In the genomic region with DNA sequence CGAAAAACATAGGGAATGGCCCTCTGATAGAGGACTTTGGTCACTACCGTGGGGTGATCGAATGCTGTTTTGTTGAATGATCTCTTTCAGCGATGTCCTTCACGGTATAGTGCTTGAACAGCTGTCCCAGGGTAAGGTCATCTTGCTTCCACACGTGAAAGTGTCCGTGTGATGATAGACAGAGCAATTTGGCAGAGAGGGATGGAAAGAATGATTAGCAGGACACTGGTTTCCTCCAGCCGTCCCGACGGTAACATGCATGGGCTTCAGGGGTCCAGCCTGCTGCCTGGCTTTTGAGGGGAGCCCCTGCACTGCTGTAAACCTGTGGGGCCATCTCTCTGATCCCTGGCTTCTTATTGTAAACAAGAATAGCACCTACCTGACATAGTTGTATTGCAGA, we compare ENCODE assay signal across 18 mouse cellular contexts. TPM values are rescaled to one million over a fixed set of nuclear protein-coding genes. Genes with fewer than 3 reads are reported as not detected.
DNase-seq lines count a peak whose midpoint lies in the region; ATAC-seq and TF ChIP-seq lines count a peak whose summit lies in the region.
"Had no signal": no experiment of that assay in that cellular context is flagged by ENCODE, and none has a peak within 500 bp of the region (broad histone marks: within the 10 kb centered on the region; RNA-seq: fewer than 3 reads in every experiment).

No protein-coding gene starts in this region.

- H3K4me1 ChIP-seq in forebrain, postnatal 0 days (ENCODE audit: insufficient read depth): no peaks in the 10 kb centered on the region
- H3K4me1 ChIP-seq in forebrain, embryonic 11.5 days (replicated peaks; ENCODE audit: control insufficient read depth, insufficient read depth, low read length): peaks cover 4% of the 10 kb centered on the region; the same call in 1 of the 2 replicates
- peaks cover 17% of the 10 kb centered on the region for H3K4me1 ChIP-seq in hindbrain, embryonic 13.5 days (replicated peaks)
- peaks cover 8% of the 10 kb centered on the region for H3K4me1 ChIP-seq in hindbrain, embryonic 16.5 days (ENCODE audit: control insufficient read depth, insufficient read depth, low read depth, low read length)
- peaks cover 85% of the 10 kb centered on the region for H3K4me1 ChIP-seq in G1E (ENCODE audit: insufficient read depth, low read depth, low read length)
- peaks cover 22 to 31% of the 10 kb centered on the region in 2 experiments for H3K4me1 ChIP-seq in liver, embryonic 14.5 days (replicated peaks; ENCODE audit: control insufficient read depth in 2 of 2, insufficient read depth in 2 of 2, low read length in 1 of 2)

- no peak overlapping the region for H3K27ac ChIP-seq in forebrain, postnatal 0 days (ENCODE audit: low read depth, low read length)
- H3K27ac ChIP-seq in forebrain, embryonic 11.5 days (ENCODE audit: low read depth, low read length): no peak overlapping the region
- H3K27ac ChIP-seq in hindbrain, embryonic 13.5 days: no peak overlapping the region
- H3K27ac ChIP-seq in hindbrain, embryonic 16.5 days (ENCODE audit: low read depth, low read length): no peak overlapping the region
- no peak overlapping the region for H3K27ac ChIP-seq in liver, embryonic 14.5 days
- H3K27ac ChIP-seq: embryonic facial prominence, embryonic 15.5 days; forebrain, embryonic 13.5 days; hindbrain, embryonic 14.5 days; midbrain, embryonic 15.5 days had no signal

- no peak for TF ChIP-seq CTCF in forebrain, postnatal 0 days (IDR thresholded peaks at IDR 0.05; ENCODE audit: low read depth)
- TF ChIP-seq CTCF in G1E (IDR thresholded peaks at IDR 0.05; ENCODE audit: low read depth, low read length): no peak
- no peak for TF ChIP-seq CTCF in liver, embryonic 14.5 days (IDR thresholded peaks at IDR 0.05; ENCODE audit: low read depth)

- H3K4me2 ChIP-seq in forebrain, postnatal 0 days (ENCODE audit: low read depth): peak overlapping the region; percentile 82; the same call in 1 of the 2 replicates
- H3K4me2 ChIP-seq in forebrain, embryonic 11.5 days (ENCODE audit: low read depth, low read length, severe bottlenecking): no peak overlapping the region
- peak overlapping the region; percentile 79; the same call in 1 of the 2 replicates for H3K4me2 ChIP-seq in hindbrain, embryonic 13.5 days
- no peak overlapping the region for H3K4me2 ChIP-seq in hindbrain, embryonic 16.5 days (ENCODE audit: low read length)
- H3K4me2 ChIP-seq in liver, embryonic 14.5 days (ENCODE audit: low read depth): peak overlapping the region; percentile 99

- no peaks in the 10 kb centered on the region for H3K36me3 ChIP-seq in forebrain, postnatal 0 days (ENCODE audit: insufficient read depth)
- no peaks in the 10 kb centered on the region for H3K36me3 ChIP-seq in forebrain, embryonic 11.5 days (ENCODE audit: control insufficient read depth, insufficient read depth, low read length)
- no peaks in the 10 kb centered on the region for H3K36me3 ChIP-seq in hindbrain, embryonic 13.5 days
- no peaks in the 10 kb centered on the region for H3K36me3 ChIP-seq in hindbrain, embryonic 16.5 days (ENCODE audit: control insufficient read depth, insufficient read depth, low read length)
- no peaks in the 10 kb centered on the region for H3K36me3 ChIP-seq in G1E (replicated peaks)
- H3K36me3 ChIP-seq in liver, embryonic 14.5 days (replicated peaks; ENCODE audit: control insufficient read depth, insufficient read depth, low read depth): no peaks in the 10 kb centered on the region
- H3K36me3 ChIP-seq: embryonic facial prominence, embryonic 15.5 days; midbrain, embryonic 15.5 days had no signal

- no peak for TF ChIP-seq EP300 in liver, embryonic 14.5 days (IDR thresholded peaks at IDR 0.05; ENCODE audit: low read depth)

- no peak overlapping the region for H3K4me3 ChIP-seq in forebrain, postnatal 0 days (ENCODE audit: low read depth, low read length)
- no peak overlapping the region for H3K4me3 ChIP-seq in forebrain, embryonic 11.5 days (ENCODE audit: low read depth, low read length)
- H3K4me3 ChIP-seq in hindbrain, embryonic 13.5 days: no peak overlapping the region
- H3K4me3 ChIP-seq in hindbrain, embryonic 16.5 days (ENCODE audit: low read length): no peak overlapping the region
- peak overlapping the region; percentile 63 for H3K4me3 ChIP-seq in G1E (ENCODE audit: low read depth, low read length)
- peak overlapping the region; percentile 2 to 95; a peak in 2 of 4 replicates for H3K4me3 ChIP-seq in liver, embryonic 14.5 days (ENCODE audit: insufficient read depth in 1 of 2, low read depth in 2 of 2, low read length in 2 of 2)
- H3K4me3 ChIP-seq: forebrain, embryonic 13.5 days; midbrain, embryonic 15.5 days had no signal

- H3K9ac ChIP-seq in forebrain, postnatal 0 days: no peak overlapping the region
- H3K9ac ChIP-seq in forebrain, embryonic 11.5 days (ENCODE audit: low read length): no peak overlapping the region
- H3K9ac ChIP-seq in hindbrain, embryonic 13.5 days: no peak overlapping the region
- H3K9ac ChIP-seq in hindbrain, embryonic 16.5 days (ENCODE audit: low read depth, low read length): no peak overlapping the region
- H3K9ac ChIP-seq in liver, embryonic 14.5 days (replicated peaks): no peak overlapping the region; the same call in 1 of the 2 replicates
- H3K9ac ChIP-seq: embryonic facial prominence, embryonic 15.5 days; forebrain, embryonic 13.5 days; hindbrain, embryonic 14.5 days; lung, embryonic 14.5 days; midbrain, embryonic 15.5 days had no signal

- ATAC-seq in forebrain, postnatal 0 days: no peak
- no peak for ATAC-seq in forebrain, embryonic 11.5 days (replicated peaks; ENCODE audit: low FRiP score)
- no peak for ATAC-seq in hindbrain, embryonic 13.5 days (ENCODE audit: low FRiP score)
- no peak for ATAC-seq in hindbrain, embryonic 16.5 days
- ATAC-seq in G1E (ENCODE audit: extremely low read depth, insufficient number of reproducible peaks, low FRiP score, poor library complexity, severe bottlenecking): no peak
- no peak for ATAC-seq in liver, embryonic 14.5 days (ENCODE audit: insufficient read depth)
- ATAC-seq: forebrain, embryonic 13.5 days; intestine, postnatal 0 days; midbrain, embryonic 15.5 days had no signal

- DNase-seq in forebrain, postnatal 0 days: no peak
- no peak for DNase-seq in forebrain, embryonic 11.5 days (ENCODE audit: low spot score)
- no peak for DNase-seq in G1E (ENCODE audit: low spot score)
- no peak for DNase-seq in liver, embryonic 14.5 days (ENCODE audit: low read depth in 3 of 3, low spot score in 3 of 3)
- no peak for DNase-seq in urinary bladder, postnatal 10 days (ENCODE audit: low spot score)
- DNase-seq in retina, postnatal 1 day: no peak
- DNase-seq: embryo, embryonic 11 days; layer of hippocampus, postnatal 36 days; lung, embryonic 14.5 days; right cerebral cortex, postnatal 14 days; thymus, postnatal 36 days had no signal

- WGBS in forebrain, postnatal 0 days: 80% methylated on average over 10 of the region's 10 CpGs
- WGBS in forebrain, embryonic 11.5 days: 86% methylated on average over 10 of the region's 10 CpGs
- WGBS in hindbrain, embryonic 13.5 days: 84% methylated on average over 10 of the region's 10 CpGs
- WGBS in hindbrain, embryonic 16.5 days: 80% methylated on average over 10 of the region's 10 CpGs
- WGBS in liver, embryonic 14.5 days (ENCODE audit: insufficient replicate concordance): 74% methylated on average over 10 of the region's 10 CpGs

- H3K9me3 ChIP-seq in forebrain, postnatal 0 days (ENCODE audit: low read length): no peaks in the 10 kb centered on the region
- H3K9me3 ChIP-seq in forebrain, embryonic 11.5 days (ENCODE audit: control insufficient read depth, low read length): no peaks in the 10 kb centered on the region
- no peaks in the 10 kb centered on the region for H3K9me3 ChIP-seq in hindbrain, embryonic 13.5 days
- H3K9me3 ChIP-seq in hindbrain, embryonic 16.5 days (ENCODE audit: control insufficient read depth, low read length): no peaks in the 10 kb centered on the region
- H3K9me3 ChIP-seq in G1E (replicated peaks): no peaks in the 10 kb centered on the region
- no peaks in the 10 kb centered on the region for H3K9me3 ChIP-seq in liver, embryonic 14.5 days (ENCODE audit: control insufficient read depth, low read length)
- H3K9me3 ChIP-seq: embryonic facial prominence, embryonic 15.5 days; forebrain, embryonic 13.5 days; midbrain, embryonic 15.5 days had no signal

- H3K27me3 ChIP-seq in forebrain, postnatal 0 days (ENCODE audit: insufficient read depth, low read length): no peaks in the 10 kb centered on the region
- 0 out of 2 replicates have a peak, but pooled peaks cover 2% of the 10 kb centered on the region for H3K27me3 ChIP-seq in forebrain, embryonic 11.5 days (ENCODE audit: control insufficient read depth, insufficient read depth, low read length)
- peaks cover 3% of the 10 kb centered on the region; the same call in 1 of the 2 replicates for H3K27me3 ChIP-seq in hindbrain, embryonic 13.5 days
- no peaks in the 10 kb centered on the region for H3K27me3 ChIP-seq in hindbrain, embryonic 16.5 days (replicated peaks; ENCODE audit: control insufficient read depth, insufficient read depth, low read length)
- no peaks in the 10 kb centered on the region for H3K27me3 ChIP-seq in G1E (ENCODE audit: insufficient read depth, low read length)
- H3K27me3 ChIP-seq in liver, embryonic 14.5 days (ENCODE audit: control insufficient read depth, insufficient read depth, low read length): no peaks in the 10 kb centered on the region
- H3K27me3 ChIP-seq: embryonic facial prominence, embryonic 15.5 days had no signal

RNA-seq across cellular contexts. Expression of a gene that starts 2.3 kb away (rescaled TPM):
- 14.3 and 20.1 TPM in 2 replicates for total RNA-seq in forebrain, postnatal 0 days (2014; rRNA removed)
- polyA plus RNA-seq in forebrain, postnatal 0 days (2015; fragmentation: Nextera tagmentation; extraction: Ambion mirVana): 21.6 and 24.9 TPM in 2 replicates
- 4.9 and 5.1 TPM in 2 replicates for polyA plus RNA-seq in forebrain, embryonic 11.5 days (2014; fragmentation: Nextera tagmentation; extraction: Ambion mirVana)
- 24.0 and 25.5 TPM in 2 replicates for polyA plus RNA-seq in hindbrain, embryonic 13.5 days (2015; fragmentation: Nextera tagmentation; extraction: Ambion mirVana)
- 21.8 and 24.6 TPM in 2 replicates for polyA plus RNA-seq in hindbrain, embryonic 16.5 days (2015; fragmentation: Nextera tagmentation; extraction: Ambion mirVana)
- total RNA-seq in G1E (2014; fragmentation: Nextera tagmentation) (44.1 and 75.5 TPM in 2 replicates), G1E (2017) (24.6 and 25.4 TPM in 2 replicates)
- polyA plus RNA-seq in G1E (2012): 8.2 and 10.4 TPM in 2 replicates
- 28.8 and 31.4 TPM in 2 replicates for polyA plus RNA-seq in liver, embryonic 14.5 days (2012; rRNA removed)
- polyA plus RNA-seq in liver, embryonic 14.5 days (2014; fragmentation: Nextera tagmentation; extraction: Ambion mirVana): 38.1 and 44.2 TPM in 2 replicates

RNA-seq across cellular contexts. Expression of a gene that starts 43.4 kb away (rescaled TPM):
- 13.6 and 17.1 TPM in 2 replicates for total RNA-seq in forebrain, postnatal 0 days (2014; rRNA removed)
- 5.9 and 8.8 TPM in 2 replicates for polyA plus RNA-seq in forebrain, postnatal 0 days (2015; fragmentation: Nextera tagmentation; extraction: Ambion mirVana)
- polyA plus RNA-seq in forebrain, embryonic 11.5 days (2014; fragmentation: Nextera tagmentation; extraction: Ambion mirVana): 16.9 TPM in 2 replicates
- 15.8 and 18.7 TPM in 2 replicates for polyA plus RNA-seq in hindbrain, embryonic 13.5 days (2015; fragmentation: Nextera tagmentation; extraction: Ambion mirVana)
- polyA plus RNA-seq in hindbrain, embryonic 16.5 days (2015; fragmentation: Nextera tagmentation; extraction: Ambion mirVana): 13.1 and 14.4 TPM in 2 replicates
- 27.2 and 30.1 TPM in 2 replicates for total RNA-seq in G1E (2014; fragmentation: Nextera tagmentation)
- total RNA-seq in G1E (2017): 20.2 and 21.9 TPM in 2 replicates
- 5.1 and 5.6 TPM in 2 replicates for polyA plus RNA-seq in G1E (2012)
- polyA plus RNA-seq in liver, embryonic 14.5 days (2012; rRNA removed): 2.2 and 3.7 TPM in 2 replicates
- polyA plus RNA-seq in liver, embryonic 14.5 days (2014; fragmentation: Nextera tagmentation; extraction: Ambion mirVana): 5.8 and 6.5 TPM in 2 replicates

RNA-seq across cellular contexts. Expression of a gene that starts 44.9 kb away (rescaled TPM):
- total RNA-seq in forebrain, postnatal 0 days (2014; rRNA removed): 49.1 and 66.3 TPM in 2 replicates
- polyA plus RNA-seq in forebrain, postnatal 0 days (2015; fragmentation: Nextera tagmentation; extraction: Ambion mirVana): 39.9 and 50.1 TPM in 2 replicates
- polyA plus RNA-seq in forebrain, embryonic 11.5 days (2014; fragmentation: Nextera tagmentation; extraction: Ambion mirVana): 68.0 and 77.4 TPM in 2 replicates
- polyA plus RNA-seq in hindbrain, embryonic 13.5 days (2015; fragmentation: Nextera tagmentation; extraction: Ambion mirVana): 56.4 and 59.9 TPM in 2 replicates
- polyA plus RNA-seq in hindbrain, embryonic 16.5 days (2015; fragmentation: Nextera tagmentation; extraction: Ambion mirVana): 24.2 and 51.3 TPM in 2 replicates
- total RNA-seq in G1E (2014; fragmentation: Nextera tagmentation) (5.3 TPM in 1 of 2 replicates, not detected in the other), G1E (2017) (not detected in 2 replicates)
- 0.02 TPM in 1 of 2 replicates, not detected in the other for polyA plus RNA-seq in G1E (2012)
- polyA plus RNA-seq in liver, embryonic 14.5 days (2012; rRNA removed): 3.5 and 5.8 TPM in 2 replicates
- 8.2 and 8.6 TPM in 2 replicates for polyA plus RNA-seq in liver, embryonic 14.5 days (2014; fragmentation: Nextera tagmentation; extraction: Ambion mirVana)

Comparison
In these comparisons a context has a peak if more than half of its experiments do, and no peak if none do; other contexts are left out.
1. H3K4me2 ChIP-seq: peak in forebrain, postnatal 0 days (single experiment), hindbrain, embryonic 13.5 days (single experiment) and liver, embryonic 14.5 days (single experiment); none in forebrain, embryonic 11.5 days (single experiment) and hindbrain, embryonic 16.5 days (single experiment).
2. H3K4me3 ChIP-seq: peak in G1E (single experiment) and liver, embryonic 14.5 days (2 of 2); none in forebrain, postnatal 0 days (single experiment), forebrain, embryonic 11.5 days (single experiment), hindbrain, embryonic 13.5 days (single experiment) and hindbrain, embryonic 16.5 days (single experiment).